Comparison of ENCODE assay signal across 9 mouse cellular contexts in genomic region chr1:37636169-37636568, GRCm38 (mm10).
DNase-seq lines count a peak whose midpoint lies in the region; ATAC-seq and TF ChIP-seq lines count a peak whose summit lies in the region.
"Had no signal": no experiment of that assay in that cellular context is flagged by ENCODE, and none has a peak within 500 bp of the region (broad histone marks: within the 10 kb centered on the region; RNA-seq: fewer than 3 reads in every experiment).

No protein-coding gene starts in this region.

- H3K79me2 ChIP-seq in CH12.LX (replicated peaks; ENCODE audit: control insufficient read depth, extremely low read depth, insufficient read depth, poor library complexity, severe bottlenecking), result no peaks in the 10 kb centered on the region

- TF ChIP-seq CTCF in kidney, adult 2 months (conservative IDR thresholded peaks at IDR 0.05; ENCODE audit: insufficient read depth, insufficient read length, low read depth, low read length), result 0 out of 2 replicates have a peak, but pooled peaks have one; percentile 26
- TF ChIP-seq CTCF in CH12.LX (conservative IDR thresholded peaks at IDR 0.05 in 1 of 2, IDR thresholded peaks at IDR 0.05 in 1 of 2; ENCODE audit: low read depth in 2 of 2, low read length in 2 of 2), result peak; percentile 19 to 69; a peak in 2 of 4 replicates

- H3K4me2 ChIP-seq in kidney, embryonic 16.5 days (replicated peaks; ENCODE audit: low read depth, low read length), result no peak overlapping the region
- 0 out of 2 replicates have a peak overlapping the region, but pooled peaks have one; percentile 51 for H3K4me2 ChIP-seq in CH12.LX (ENCODE audit: insufficient read depth, low read depth, poor library complexity, severe bottlenecking)
- H3K4me2 ChIP-seq: liver, embryonic 13.5 days had no signal

- no peak overlapping the region for H3K27ac ChIP-seq in kidney, adult 2 months (ENCODE audit: insufficient read depth, low read depth, low read length)
- no peak overlapping the region for H3K27ac ChIP-seq in kidney, embryonic 16.5 days (ENCODE audit: low read length)
- no peak overlapping the region for H3K27ac ChIP-seq in CH12.LX (ENCODE audit: insufficient read depth, low read depth)
- H3K27ac ChIP-seq: liver, embryonic 13.5 days had no signal

- no peaks in the 10 kb centered on the region for H3K4me1 ChIP-seq in kidney, adult 2 months (ENCODE audit: control insufficient read depth, insufficient read depth, low read length)
- H3K4me1 ChIP-seq in kidney, embryonic 16.5 days (ENCODE audit: insufficient read depth, low read length), result peaks cover 6% of the 10 kb centered on the region; the same call in 1 of the 2 replicates
- peaks cover 3 to 38% of the 10 kb centered on the region in 2 experiments for H3K4me1 ChIP-seq in CH12.LX (ENCODE audit: control insufficient read depth in 1 of 2, insufficient read depth in 2 of 2)

- in situ Hi-C loops in CH12.LX (cut with MboI; ENCODE audit: low pct_ligation_motif_present, low pct_unique_long_range_greater_than_20kb, low sequenced_read_pairs), result loop anchor here (25.0 kb wide), 1 partner anchor 849 kb away; no protein-coding TSS in a partner anchor

- no peak overlapping the region for H3K9ac ChIP-seq in kidney, embryonic 16.5 days (replicated peaks; ENCODE audit: low read length)
- H3K9ac ChIP-seq in CH12.LX (ENCODE audit: insufficient read depth, low read depth), result no peak overlapping the region
- H3K9ac ChIP-seq: liver, embryonic 13.5 days had no signal

- H3K9me3 ChIP-seq in kidney, embryonic 16.5 days (ENCODE audit: low read length), result no peaks in the 10 kb centered on the region
- H3K9me3 ChIP-seq in CH12.LX (replicated peaks; ENCODE audit: low read length), result no peaks in the 10 kb centered on the region
- H3K9me3 ChIP-seq: liver, embryonic 13.5 days had no signal

- 53% methylated on average over 2 of the region's 2 CpGs for WGBS in kidney, adult 2 months
- 92% methylated on average over 1 of the region's 2 CpGs for WGBS in kidney, embryonic 16.5 days

- no peaks in the 10 kb centered on the region for H3K36me3 ChIP-seq in kidney, adult 2 months (ENCODE audit: control insufficient read depth, insufficient read depth, low read length)
- H3K36me3 ChIP-seq in kidney, embryonic 16.5 days (ENCODE audit: insufficient read depth, low read length), result no peaks in the 10 kb centered on the region
- H3K36me3 ChIP-seq in CH12.LX (replicated peaks in 1 of 2; ENCODE audit: control insufficient read depth in 1 of 2, insufficient read depth in 1 of 2, low read length in 1 of 2), result no peaks in the 10 kb centered on the region
- H3K36me3 ChIP-seq: liver, embryonic 13.5 days had no signal

- H3K4me3 ChIP-seq in kidney, adult 2 months (ENCODE audit: insufficient read depth, low read depth, low read length), result no peak overlapping the region
- no peak overlapping the region for H3K4me3 ChIP-seq in kidney, embryonic 16.5 days (ENCODE audit: low read length)
- H3K4me3 ChIP-seq in CH12.LX (replicated peaks in 1 of 3; ENCODE audit: low read depth in 2 of 3, low read length in 2 of 3, poor library complexity in 1 of 3), result no peak overlapping the region
- H3K4me3 ChIP-seq: liver, embryonic 13.5 days had no signal

- TF ChIP-seq POLR2A in kidney, adult 2 months (IDR thresholded peaks at IDR 0.05; ENCODE audit: low read depth, low read length), result no peak
- TF ChIP-seq POLR2A in CH12.LX (IDR thresholded peaks at IDR 0.05; ENCODE audit: low read depth, low read length), result no peak

- peak; percentile 66 for TF ChIP-seq RAD21 in CH12.LX (IDR thresholded peaks at IDR 0.05; ENCODE audit: low read depth, low read length)

- H3K27me3 ChIP-seq in kidney, adult 2 months (replicated peaks; ENCODE audit: control insufficient read depth, insufficient read depth, low read length), result no peaks in the 10 kb centered on the region
- H3K27me3 ChIP-seq in kidney, embryonic 16.5 days (ENCODE audit: insufficient read depth, low read length), result no peaks in the 10 kb centered on the region
- H3K27me3 ChIP-seq in CH12.LX (replicated peaks), result no peaks in the 10 kb centered on the region
- H3K27me3 ChIP-seq: liver, embryonic 13.5 days had no signal

- peak; percentile 60 for DNase-seq in adrenal gland, postnatal 14 days
- no peak for DNase-seq in adrenal gland, postnatal 4 days (ENCODE audit: low spot score in 2 of 2)
- DNase-seq in kidney, adult 2 months, result peak; percentile 28
- DNase-seq in CH12.LX (ENCODE audit: extremely low read depth) (peak; percentile 48), adipocyte (ENCODE audit: low spot score) (no peak)
- peak; percentile 48 for DNase-seq in induced T-regulatory cell, adult 2 months (ENCODE audit: low read depth)
- DNase-seq: liver, embryonic 13.5 days had no signal

- dilution Hi-C loops in CH12.LX (cut with MboI; ENCODE audit: extremely low pct_ligation_motif_present, extremely low pct_unique_long_range_greater_than_20kb, low sequenced_read_pairs), result no loop called here

- no peak for TF ChIP-seq EP300 in CH12.LX (IDR thresholded peaks at IDR 0.05; ENCODE audit: low read length)

- no peak for ATAC-seq in kidney, embryonic 16.5 days (ENCODE audit: low FRiP score, low TSS enrichment)
- ATAC-seq in inflammation-experienced regulatory T-cells, adult 6 months, result no peak

TF ChIP-seq in CH12.LX, 34 proteins besides CTCF, POLR2A, EP300 and RAD21:
- TF ChIP-seq CHD1 (IDR thresholded peaks at IDR 0.05; ENCODE audit: low read depth, low read length), result no peak
- TF ChIP-seq ZC3H11A (IDR thresholded peaks at IDR 0.05; ENCODE audit: low read depth, low read length), result no peak
- TF ChIP-seq MAZ (IDR thresholded peaks at IDR 0.05; ENCODE audit: low read depth, low read length), result peak; percentile 77; the same call in 1 of the 2 replicates
- TF ChIP-seq GABPA (IDR thresholded peaks at IDR 0.05; ENCODE audit: insufficient replicate concordance, low read depth, low read length), result no peak
- no peak for TF ChIP-seq ZMIZ1 (IDR thresholded peaks at IDR 0.05; ENCODE audit: low read depth, low read length)
- no peak for TF ChIP-seq USF2 (conservative IDR thresholded peaks at IDR 0.05; ENCODE audit: low read depth, low read length)
- TF ChIP-seq HCFC1 (IDR thresholded peaks at IDR 0.05; ENCODE audit: low read depth, low read length), result no peak
- peak; percentile 53 for TF ChIP-seq SMC3 (IDR thresholded peaks at IDR 0.05; ENCODE audit: low read depth, low read length)
- TF ChIP-seq NELFE (IDR thresholded peaks at IDR 0.05; ENCODE audit: low read depth, low read length), result 0 out of 2 replicates have a peak, but pooled peaks have one; percentile 26
- no peak for TF ChIP-seq JUND (conservative IDR thresholded peaks at IDR 0.05; ENCODE audit: low read depth, low read length)
- no peak for TF ChIP-seq ETS1 (conservative IDR thresholded peaks at IDR 0.05; ENCODE audit: low read depth, low read length)
- TF ChIP-seq MAFK (IDR thresholded peaks at IDR 0.05; ENCODE audit: insufficient replicate concordance, low read length), result no peak

Comparison
In these comparisons a context has a peak if more than half of its experiments do, and no peak if none do; other contexts are left out.
1. DNase-seq: peak in adrenal gland, postnatal 14 days (single experiment), kidney, adult 2 months (single experiment), CH12.LX (single experiment) and induced T-regulatory cell, adult 2 months (single experiment); none in adrenal gland, postnatal 4 days (0 of 2) and adipocyte (single experiment).